In genomic region chr13:98899550-98899949, GRCm38 (mm10) we compare ENCODE assay signal across 20 mouse cellular contexts.
"Had no signal": no experiment of that assay in that cellular context is flagged by ENCODE, and none has a peak within 500 bp of the region (broad histone marks: within the 10 kb centered on the region; RNA-seq: fewer than 3 reads in every experiment).

No protein-coding gene starts in this region.

- H3K4me1 ChIP-seq: limb, embryonic 15.5 days; midbrain, embryonic 15.5 days; neural tube, embryonic 12.5 days had no signal

- ATAC-seq: intestine, embryonic 15.5 days; lung, postnatal 0 days; midbrain, embryonic 15.5 days had no signal

- H3K4me2 ChIP-seq: intestine, embryonic 15.5 days; limb, embryonic 12.5 days; limb, embryonic 15.5 days; lung, embryonic 14.5 days; midbrain, embryonic 12.5 days; midbrain, embryonic 15.5 days; neural tube, embryonic 12.5 days; neural tube, embryonic 15.5 days had no signal

- H3K4me3 ChIP-seq: intestine, embryonic 15.5 days; limb, embryonic 12.5 days; limb, embryonic 15.5 days; midbrain, embryonic 12.5 days; midbrain, embryonic 15.5 days; neural tube, embryonic 12.5 days; neural tube, embryonic 15.5 days had no signal

- DNase-seq: kidney, adult 11 months; left cerebral cortex, postnatal 4 days; lung, embryonic 14.5 days; right cerebral cortex, adult 18-20 months; right cerebral cortex, postnatal 14 days; right cerebral cortex, postnatal 4 days; thymus, adult 2 months; thymus, postnatal 14 days; thymus, postnatal 4 days had no signal

- H3K27me3 ChIP-seq: intestine, embryonic 15.5 days; limb, embryonic 12.5 days; limb, embryonic 15.5 days; midbrain, embryonic 12.5 days; midbrain, embryonic 15.5 days; neural tube, embryonic 12.5 days; neural tube, embryonic 15.5 days had no signal

- H3K9me3 ChIP-seq: intestine, embryonic 15.5 days; limb, embryonic 12.5 days; limb, embryonic 15.5 days; midbrain, embryonic 12.5 days; midbrain, embryonic 15.5 days; neural tube, embryonic 12.5 days; neural tube, embryonic 15.5 days had no signal

- H3K27ac ChIP-seq: intestine, embryonic 15.5 days; kidney, postnatal 0 days; limb, embryonic 12.5 days; limb, embryonic 15.5 days; macrophage; midbrain, embryonic 12.5 days; midbrain, embryonic 15.5 days; neural tube, embryonic 12.5 days; neural tube, embryonic 15.5 days; stomach, postnatal 0 days had no signal

- H3K9ac ChIP-seq: intestine, embryonic 15.5 days; limb, embryonic 12.5 days; limb, embryonic 15.5 days; lung, embryonic 14.5 days; midbrain, embryonic 12.5 days; midbrain, embryonic 15.5 days; neural tube, embryonic 12.5 days; neural tube, embryonic 15.5 days had no signal

- H3K36me3 ChIP-seq: intestine, embryonic 15.5 days had no signal
